Mouse (Mus musculus) frontal cortex, adult 2 months (tissue): ENCODE measurements at regions not wholly inside any gene's neighbourhood (a gene's known extent, or its start where the extent isn't known, plus 50 kb on each side); places are given as distances from the start of the nearest gene placed in this dataset.

Source experiments
- DNase-seq, 2 experiments: peaks; one replicate each; pipeline ENCODE4 v3.0.0; 2022; ENCODE audit warnings: low spot score in 1 of 2; ENCODE audit errors: extremely low spot score in 1 of 2

DNA sequence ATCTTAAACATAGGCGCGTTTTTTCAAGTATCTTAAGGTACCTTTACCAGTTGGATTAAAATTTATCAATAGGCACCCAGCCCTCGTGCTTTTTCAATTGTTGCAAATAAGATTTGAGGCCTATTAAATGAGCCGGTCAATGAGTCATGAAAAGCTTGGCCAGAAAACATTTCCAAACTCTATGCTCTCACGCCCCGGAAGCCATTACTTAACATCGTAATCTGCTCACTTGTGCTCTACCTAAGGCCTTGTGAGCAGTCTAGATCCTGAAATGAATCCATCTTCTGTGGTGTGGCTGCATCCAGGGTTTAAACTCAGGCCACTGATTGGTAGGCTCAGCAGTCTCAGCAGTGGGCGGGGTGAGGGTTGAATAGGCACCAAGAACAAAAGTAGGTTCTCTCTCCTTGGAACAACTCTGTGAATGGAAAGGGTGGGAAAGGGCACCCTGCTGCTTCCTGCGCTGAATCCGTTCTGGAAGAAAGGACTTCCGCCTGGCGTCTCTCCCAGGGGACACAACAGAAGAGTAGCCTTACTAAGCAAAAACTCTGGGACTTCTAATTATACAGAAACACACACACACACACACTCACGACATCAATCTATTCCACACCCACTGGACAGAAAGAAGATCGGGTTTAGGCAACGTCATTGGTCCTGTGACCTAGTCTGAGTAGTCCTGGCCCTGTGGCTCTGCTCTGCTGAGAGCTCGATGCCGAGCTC lies 53.4 kb upstream of the Fmnl2 start:
- DNase-seq: peak; percentile 38 to 55

GRCm38 (mm10) chr2:52804826-52805149 lies 52.9 kb upstream of the Fmnl2 start:
- no peak for DNase-seq

DNA sequence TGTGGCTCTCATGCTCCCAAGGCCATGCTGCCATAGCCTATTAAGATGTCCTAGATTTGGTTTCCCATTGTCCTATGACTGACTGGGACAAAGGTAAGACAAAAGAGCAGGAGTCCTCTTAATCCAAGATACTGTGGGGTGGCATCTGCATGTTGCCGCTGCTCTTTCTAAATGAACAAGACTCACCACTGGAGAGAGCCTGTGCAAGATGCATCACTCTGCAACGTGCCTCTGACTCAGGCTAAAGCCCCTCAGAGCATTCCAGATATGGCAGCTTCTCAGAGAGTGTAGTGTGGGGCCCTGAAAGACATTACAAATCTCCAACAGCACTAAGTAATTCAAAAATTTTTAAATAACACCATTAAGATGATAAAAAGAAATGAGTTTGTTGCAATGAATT lies 49.8 kb upstream of the Fmnl2 start:
- no peak for DNase-seq
